Mouse (Mus musculus) gastrocnemius, postnatal 10 days (tissue): ENCODE results near the gene Kcnj10. TPM values are rescaled to one million over a fixed set of nuclear protein-coding genes. Genes with fewer than 3 reads are reported as not detected.

ENCODE experiments used
- DNase-seq: peaks from one replicate; pipeline ENCODE4 v3.0.0; 2021; ENCODE audit warnings: mixed read lengths
- total RNA-seq, 2 experiments: library from RNA; stranded (reverse); gene quantifications; 2 replicates each; pipeline ENCODE4 v1.2.3; 2021

Gene Kcnj10
- total RNA-seq, 2 experiments from 2014 or later = 0.87 to 1.2 TPM

DNA sequence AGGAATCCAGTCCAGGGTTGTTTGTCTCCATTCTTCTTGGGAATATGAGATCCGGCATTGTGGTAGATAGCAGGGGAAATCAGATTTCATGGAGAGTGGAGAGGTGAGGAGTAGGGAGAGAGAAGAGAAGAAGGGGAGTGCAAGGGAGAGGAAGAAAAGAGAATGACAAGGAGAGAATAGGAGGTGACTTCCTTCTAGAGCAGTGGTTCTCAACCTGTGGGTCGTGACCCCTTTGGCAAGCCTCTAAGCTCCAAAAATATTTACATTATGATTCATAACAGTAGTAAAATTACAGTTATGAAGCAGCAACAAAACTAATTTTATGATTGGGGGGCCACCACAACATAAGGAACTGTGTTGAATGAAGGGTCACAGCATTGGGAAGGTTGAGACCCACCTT, 8.1 kb upstream of the Kcnj10 start:
- DNase-seq = no peak

DNA sequence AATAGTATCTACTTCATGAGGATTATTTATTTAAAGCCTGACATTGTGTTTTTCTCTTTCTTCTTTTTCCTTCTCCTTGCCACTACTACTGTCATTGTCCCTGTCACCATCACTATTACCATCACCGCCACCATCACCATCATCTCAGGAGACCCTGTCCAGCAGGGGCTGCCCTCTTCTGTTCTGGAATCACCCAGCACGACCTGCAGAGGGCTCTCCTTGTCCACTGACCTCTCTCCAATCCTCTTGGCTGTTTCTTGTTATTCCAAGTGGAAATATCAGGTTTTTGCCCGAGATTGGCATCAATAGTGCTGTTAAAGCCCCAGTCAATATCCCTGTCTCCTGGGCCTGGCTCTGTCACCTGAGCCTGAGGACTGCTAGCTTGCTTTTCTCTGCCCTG, 7.5 kb upstream of the Kcnj10 start:
- DNase-seq = no peak

DNA sequence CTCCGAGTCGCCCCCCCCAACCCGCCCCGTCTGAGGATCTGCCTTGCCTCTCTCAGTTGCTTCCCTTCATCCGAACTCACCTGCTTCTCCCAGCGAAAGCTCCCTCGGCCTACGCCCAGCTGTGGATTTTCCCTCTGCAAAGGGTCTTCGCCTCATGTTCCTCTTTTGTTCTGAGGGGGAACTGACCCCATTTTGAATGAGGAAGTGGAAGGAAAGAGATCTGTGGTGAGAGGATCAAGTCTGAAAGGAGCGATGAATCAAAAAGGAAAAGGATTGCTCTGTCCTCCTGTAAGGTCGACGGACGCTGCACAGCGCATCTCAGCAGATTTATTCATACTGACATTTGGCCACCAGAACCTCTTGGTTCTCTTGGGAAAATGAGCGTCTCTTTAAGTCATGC, 5.2 kb upstream of the Kcnj10 start:
- no peak for DNase-seq

DNA sequence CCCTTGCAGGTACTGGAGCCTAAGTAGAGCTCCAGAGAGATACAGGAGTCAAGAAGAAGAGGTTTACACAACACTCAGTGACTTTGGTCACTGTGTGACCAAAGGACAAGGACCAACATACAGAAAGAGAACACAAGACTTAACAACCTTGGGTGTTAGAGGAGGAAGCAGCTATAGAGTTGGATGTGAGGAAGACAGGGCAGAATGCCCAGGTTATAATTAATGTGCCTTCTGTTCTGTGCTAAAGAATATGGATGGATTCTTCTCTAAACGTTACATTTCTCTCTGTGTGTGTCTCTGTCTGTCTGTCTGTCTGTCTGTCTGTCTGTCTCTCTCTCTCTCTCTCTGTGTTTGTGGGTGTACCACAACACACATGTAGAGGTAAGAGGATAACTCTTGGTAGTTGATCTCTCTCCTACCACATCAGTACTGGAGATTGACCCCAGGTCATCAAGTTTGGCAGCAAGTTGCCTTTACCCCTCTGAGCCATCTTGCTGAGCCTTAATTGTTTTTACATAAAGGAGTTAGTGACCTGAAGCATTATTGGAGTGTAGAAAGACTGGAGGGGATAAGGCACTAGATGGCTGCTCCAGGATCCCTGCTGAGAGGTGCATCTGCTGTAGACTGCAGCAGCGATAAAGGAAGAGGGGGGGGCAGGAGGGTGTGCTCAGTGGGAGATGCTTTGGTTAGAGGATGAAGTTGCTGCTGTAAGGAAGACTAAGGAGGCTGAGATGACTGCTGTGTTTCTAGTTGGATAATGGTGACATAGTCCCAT, 3.4 kb upstream of the Kcnj10 start:
- no peak for DNase-seq

DNA sequence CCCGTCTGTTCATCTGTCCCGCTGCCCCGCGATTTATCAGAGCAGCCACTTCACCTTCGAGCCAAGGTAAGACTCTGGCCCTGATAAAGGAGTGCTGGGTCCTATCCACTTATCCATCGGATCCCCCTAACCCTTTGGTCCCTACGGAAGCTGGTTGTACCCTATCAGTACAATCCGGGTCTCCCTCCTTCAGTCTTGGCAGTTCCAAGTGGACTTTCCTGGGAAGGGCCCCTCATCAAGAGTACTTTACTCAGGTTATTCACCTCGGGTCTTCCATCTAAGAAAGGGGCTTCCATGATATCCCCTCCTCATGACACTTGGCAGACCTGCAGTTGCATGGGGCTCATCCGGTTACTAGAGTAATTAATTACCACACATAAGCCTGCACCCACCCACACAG, 376 bp downstream of the Kcnj10 start:
- no peak for DNase-seq

DNA sequence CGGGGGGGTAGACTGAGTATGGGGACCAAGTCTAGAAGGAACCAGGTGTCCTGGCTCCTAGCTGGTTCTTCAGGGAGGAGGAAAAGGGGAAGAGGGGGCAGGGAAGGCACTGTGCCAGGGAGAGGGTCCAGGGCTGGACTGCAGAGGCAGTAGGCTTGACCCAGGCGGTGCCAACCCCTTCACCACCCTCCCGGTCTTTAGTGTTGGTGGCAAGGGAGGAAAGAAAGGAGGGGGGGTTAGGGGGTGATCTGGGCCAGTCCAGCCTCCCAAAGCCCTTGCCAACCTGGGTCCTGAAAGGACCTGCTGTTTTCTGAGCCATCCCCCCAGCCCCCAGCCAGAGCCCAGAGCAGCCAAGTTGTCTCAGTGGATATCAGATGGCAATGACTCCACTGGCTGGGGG, 1.7 kb downstream of the Kcnj10 start:
- no peak for DNase-seq

DNA sequence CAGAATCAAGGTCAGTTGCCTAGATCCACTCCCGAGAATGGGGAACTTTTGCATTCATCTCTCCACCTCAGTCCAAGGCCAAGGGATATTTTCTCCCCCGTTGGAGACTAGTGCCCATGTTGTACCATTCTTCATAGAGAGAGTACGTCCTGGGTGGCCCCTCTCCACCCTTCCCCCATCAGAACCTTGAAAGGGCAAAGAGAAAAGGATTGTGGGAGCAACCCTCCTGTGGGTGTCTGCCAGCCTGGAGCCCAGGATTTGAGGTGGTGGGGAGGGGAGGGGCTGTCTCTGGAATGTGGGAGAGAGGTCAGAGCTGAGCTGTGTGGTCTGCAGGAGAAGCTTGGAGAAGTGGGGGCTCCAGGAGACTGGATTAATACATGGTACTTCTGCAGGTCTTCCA, 2.9 kb downstream of the Kcnj10 start:
- no peak for DNase-seq

DNA sequence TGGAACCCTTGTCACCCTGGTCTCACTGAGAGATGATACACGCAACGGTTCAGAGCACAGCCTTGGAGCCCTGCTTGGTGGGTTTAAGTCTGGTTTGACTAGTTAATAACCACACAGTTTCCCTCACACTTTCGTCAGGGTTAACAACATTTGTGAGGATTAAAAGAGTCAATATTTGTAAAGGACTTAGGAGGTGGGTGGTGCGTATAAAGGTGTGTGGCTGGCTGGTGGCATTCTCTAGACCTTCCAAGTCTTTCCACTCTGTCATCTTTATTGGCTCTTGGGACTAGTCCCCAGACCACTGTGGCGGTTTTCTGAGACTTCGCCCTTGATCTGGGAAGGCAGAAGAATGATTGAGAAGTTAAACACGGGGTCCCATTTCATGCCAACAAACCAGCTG, 3.8 kb downstream of the Kcnj10 start:
- DNase-seq = no peak

DNA sequence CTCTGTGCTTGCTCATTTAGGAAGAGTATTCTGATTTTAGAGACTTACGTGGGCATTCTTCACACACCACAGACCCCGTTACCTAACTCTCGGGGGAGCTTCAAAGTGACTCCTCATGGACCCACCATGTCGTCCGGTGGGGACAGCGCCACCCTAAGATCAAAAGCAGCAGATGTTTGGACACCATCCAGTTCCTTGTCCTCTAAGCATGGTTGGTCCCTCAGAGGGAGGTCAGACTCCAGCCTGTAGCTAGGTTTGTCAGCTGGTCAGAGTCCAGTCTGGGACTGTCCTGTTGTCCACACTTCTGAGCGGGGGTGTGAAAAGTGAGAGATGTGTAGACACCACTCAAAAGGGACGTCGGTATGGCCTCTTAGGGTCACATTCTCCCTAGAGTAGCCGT, 5.7 kb downstream of the Kcnj10 start:
- no peak for DNase-seq

DNA sequence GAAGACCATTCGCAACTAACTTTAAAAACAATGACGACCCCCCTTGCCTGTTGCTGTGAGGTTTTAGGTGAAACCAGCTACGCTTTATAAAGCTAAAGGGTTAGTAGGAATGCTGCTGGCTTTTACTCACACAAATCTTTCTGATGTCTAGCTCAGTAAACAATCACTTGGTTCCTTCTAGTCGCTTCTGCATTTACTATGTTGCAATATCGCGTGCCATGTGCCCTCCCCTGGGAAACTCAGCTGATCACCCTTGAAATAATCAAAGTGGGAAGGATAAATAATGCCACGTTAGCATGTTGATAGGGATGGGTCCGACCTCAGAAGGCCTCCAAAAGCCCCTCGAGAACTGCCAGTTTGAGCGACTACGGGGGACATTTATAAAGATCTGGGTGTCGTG, 6.4 kb downstream of the Kcnj10 start:
- DNase-seq = no peak

DNA sequence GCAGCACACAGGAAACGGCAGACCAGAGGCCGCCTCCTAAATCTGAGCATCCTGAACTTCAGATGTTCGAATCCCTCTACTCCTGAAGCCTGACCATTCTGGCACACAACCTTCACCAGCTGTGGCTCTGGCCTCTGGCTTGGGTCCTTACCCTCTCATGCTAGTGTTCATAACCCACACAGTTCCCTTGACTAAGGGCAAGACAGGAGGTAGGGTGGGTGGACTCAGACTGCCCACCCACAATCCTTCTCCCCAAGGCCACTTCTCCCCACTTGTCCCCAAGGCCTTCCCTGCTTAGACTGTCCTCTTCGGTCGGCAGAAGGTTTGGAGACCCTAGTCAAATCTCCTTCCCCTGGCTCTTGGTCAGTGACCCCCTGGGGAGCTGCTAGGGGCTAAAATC, 8.5 kb downstream of the Kcnj10 start:
- DNase-seq = no peak

DNA sequence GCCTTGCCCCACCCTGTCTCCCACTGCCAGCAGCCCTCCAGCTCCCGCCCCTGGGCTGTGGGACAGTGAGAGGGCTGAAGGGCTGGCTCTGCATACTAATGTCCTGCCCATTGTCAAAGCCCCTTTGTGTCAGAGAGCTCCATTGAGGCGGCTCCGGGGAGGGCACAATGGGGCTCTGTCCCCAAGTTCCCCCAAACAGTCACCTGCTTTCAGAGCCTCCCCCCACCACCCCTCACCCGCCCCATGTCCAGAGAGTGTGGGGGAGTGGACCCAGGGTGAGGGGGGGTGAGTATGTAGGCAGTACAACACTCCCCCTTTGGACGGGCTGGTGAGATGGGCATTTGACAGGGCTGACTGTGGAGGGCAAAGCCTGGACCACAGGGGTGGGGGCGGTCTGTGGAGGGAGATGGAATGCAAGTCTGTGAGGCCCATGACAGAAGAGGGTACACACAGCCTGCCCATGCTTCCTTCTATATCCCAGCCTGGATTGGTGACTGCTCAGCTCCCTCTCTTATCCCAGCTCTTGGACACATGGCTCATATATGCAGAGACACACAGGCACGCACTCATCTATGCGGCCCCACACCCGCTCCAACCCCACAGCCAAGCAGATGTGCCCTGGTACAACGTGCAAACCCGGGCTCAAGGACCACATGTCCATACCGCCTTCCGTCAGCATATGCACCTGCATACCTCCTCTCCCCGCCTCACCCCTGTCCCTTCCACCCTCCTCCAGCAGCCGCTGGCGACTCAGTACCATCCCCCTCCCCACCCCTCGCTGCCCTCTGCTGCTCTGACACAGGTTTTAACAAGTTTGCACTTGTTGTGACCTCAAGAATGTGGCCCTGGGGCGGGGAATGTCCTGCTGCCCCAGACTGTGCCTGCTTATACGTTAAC, 9.2 kb downstream of the Kcnj10 start:
- DNase-seq = no peak

DNA sequence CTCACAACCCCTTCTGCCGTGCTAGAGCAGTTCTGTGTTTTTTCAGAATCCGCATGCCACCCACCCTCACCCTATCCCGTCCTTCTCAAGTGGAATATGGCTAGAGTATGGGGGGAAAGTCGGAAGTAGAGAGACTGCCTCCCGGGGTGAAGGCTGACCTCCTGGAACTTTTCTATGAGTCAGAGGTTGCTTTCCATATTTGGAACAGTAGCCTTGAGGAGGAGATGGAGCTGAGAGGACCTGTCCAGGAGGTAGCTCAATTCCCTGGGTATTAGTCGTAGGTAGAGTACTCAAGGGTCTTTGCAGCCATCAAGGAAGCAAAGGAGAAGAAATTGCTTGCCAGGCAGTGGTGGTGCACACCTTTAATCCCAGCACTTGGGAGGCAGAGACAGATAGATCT, 11.0 kb downstream of the Kcnj10 start:
- DNase-seq = no peak

DNA sequence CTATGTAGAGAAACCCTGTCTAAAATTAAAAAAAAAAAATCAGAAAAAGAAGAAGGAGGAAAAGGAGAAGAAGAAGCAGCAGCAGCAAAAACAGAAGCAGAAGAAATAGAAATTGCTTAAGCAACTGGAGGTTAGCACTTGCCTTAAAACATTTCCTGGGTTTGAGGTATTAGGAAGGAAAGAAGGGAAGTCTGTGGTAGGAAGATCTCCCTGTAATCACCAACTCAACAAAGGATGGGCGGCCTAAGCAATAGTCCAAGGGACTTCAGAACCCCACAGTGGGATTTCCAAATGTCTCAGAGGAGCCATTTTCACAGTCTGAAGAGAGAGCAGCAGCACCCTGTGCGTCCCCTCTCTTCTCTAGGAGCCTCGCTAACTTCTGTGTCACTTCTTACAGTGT, 11.4 kb downstream of the Kcnj10 start:
- no peak for DNase-seq

DNA sequence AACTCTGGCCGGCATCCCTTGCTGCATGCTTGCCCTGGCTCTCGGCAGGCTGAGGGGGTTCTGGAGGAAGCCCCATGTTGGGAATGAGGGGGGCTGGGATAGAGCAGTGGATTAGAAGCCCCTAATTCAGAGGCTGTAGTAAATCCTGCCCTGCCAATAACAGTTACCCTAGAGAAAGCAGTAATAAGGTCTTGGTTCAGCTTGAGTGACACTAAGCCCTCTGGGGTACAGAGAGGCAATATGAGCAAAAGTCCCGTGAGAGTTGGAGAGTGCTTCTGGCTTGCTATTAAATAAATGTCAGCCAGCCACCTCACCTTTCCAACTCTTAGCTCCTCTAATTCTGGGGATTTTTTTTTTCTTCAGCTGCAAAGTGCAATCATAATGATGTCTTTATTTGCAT, 14.3 kb downstream of the Kcnj10 start:
- DNase-seq = no peak

DNA sequence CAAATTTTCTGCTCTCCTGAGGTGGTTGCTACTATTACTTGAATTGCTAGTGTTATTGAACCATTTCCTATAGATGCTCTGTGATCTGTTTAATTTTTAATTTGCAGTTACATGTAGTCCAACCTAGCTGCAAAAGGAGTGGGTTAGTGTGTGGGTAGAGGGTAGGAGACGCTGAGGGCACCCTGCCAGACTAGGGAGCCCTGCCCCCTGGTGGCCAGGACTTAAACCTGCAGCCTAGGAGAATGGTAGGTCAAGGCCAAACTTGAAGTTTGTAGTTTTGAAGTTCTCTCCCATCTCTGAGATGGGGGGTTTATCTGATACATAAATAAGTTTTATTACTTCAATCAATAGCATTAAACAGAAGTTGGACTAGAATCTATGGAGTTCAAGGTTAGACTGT, 16.5 kb downstream of the Kcnj10 start:
- DNase-seq = peak; percentile 73

DNA sequence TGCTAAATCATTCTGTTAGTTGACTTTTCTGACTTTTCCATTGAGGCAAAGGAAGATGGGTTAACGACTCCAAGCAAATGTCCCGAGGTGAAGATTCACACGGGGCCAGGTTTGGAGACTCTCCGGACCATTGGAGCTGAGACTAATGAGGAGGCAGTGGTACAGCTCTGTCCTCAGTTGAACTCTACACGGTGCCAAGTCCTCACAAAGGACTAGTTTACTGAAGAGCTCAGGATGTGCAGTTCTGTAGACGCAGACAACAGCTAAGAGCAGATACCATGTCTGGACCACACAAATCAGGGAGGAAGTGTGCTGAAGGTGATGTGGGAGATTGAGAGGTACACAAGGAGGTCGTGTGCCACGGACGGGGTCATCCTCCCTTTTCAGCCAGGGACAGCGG, 17.3 kb downstream of the Kcnj10 start:
- no peak for DNase-seq

DNA sequence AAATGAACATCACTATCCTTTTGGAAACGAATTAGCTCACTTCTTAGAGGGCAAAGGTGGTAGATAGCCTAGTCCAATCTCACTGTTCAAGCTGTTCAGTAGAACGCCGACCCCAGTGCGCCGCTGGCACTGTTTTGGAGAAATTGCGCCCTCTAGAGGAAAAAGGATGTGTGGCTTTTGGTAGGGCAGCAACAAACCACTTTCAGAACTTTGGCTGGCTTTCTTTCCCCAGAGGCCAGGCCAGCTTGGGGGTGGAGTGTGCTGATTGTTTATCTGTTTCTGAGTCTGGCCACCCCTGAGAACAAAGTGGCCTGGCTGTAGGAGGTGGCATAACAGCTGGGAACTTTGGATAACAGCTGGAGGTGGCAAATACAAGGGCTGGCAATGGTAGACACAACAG, 23.7 kb downstream of the Kcnj10 start:
- peak; percentile 34 for DNase-seq

DNA sequence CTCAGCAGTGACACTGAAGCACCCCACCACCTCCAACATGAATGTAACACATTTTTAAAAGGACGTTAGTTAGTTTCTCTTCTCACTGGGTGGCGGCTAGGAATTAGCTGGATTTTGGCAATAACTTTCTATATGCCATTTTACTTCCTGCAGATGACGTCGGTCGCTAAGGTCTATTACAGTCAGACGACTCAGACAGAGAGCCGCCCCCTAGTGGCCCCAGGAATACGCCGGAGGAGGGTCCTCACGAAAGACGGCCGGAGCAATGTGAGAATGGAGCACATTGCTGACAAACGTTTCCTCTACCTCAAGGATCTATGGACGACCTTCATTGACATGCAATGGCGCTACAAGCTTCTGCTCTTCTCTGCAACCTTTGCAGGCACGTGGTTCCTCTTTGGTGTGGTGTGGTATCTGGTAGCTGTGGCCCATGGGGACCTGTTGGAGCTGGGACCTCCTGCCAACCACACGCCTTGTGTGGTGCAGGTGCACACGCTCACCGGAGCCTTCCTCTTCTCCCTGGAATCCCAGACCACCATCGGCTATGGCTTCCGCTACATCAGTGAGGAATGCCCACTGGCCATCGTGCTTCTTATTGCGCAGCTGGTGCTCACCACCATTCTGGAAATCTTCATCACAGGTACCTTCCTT, 27.9 kb downstream of the Kcnj10 start:
- DNase-seq = peak; percentile 43

DNA sequence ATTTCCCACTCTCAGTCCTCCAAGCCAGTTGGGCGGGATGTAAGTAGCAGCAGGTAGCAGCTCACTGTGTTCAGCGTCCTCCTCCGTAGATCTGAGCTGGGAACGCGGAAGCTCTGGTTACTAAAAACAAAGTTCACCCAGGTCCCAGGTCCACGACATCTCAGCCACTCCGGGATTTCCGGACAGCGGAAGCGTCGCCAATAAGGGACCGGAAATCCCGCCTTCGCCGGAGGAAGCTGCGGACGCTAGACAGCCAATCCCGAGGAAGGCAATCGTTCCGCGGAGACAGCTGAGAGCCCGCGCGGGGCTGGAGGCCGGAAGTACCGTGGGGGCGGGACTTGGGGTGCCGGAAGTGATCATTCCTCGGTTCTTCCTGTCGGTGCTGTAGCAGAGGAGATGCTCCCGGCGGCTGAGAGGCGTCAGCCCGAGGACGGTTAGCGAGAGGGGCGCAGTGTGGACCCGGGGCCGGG, 35.2 kb downstream of the Kcnj10 start, which contains the start of gene Pigm:
Pigm (plus strand) TSS at position 349 of the 470 bp plus-strand sequence.
- peak; percentile 97 for DNase-seq

DNA sequence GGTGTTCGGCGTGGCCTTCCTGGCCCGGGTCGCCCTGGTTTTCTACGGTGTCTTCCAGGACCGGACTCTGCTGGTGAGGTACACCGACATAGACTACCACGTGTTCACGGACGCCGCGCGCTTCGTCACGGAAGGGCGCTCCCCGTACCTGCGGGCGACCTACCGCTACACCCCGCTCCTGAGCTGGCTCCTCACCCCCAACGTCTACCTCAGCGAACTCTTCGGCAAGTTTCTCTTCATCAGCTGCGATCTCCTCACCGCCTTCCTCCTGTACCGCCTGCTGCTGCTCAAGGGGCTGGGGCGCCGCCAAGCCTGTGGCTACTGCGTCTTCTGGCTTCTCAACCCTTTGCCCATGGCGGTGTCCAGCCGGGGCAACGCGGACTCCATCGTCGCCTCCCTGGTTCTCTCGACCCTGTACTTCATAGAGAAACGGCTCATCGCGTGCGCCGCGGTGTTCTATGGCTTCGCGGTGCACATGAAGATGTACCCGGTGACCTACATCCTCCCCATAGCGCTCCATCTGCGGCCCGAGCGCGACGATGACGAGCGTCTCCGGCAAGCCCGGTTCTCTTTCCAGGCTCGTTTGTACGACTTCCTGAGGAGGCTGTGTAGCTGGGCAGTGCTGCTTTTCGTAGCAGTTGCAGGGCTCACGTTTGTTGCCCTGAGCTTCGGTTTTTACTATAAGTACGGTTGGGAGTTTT, 35.9 kb downstream of the Kcnj10 start:
- no peak for DNase-seq

DNA sequence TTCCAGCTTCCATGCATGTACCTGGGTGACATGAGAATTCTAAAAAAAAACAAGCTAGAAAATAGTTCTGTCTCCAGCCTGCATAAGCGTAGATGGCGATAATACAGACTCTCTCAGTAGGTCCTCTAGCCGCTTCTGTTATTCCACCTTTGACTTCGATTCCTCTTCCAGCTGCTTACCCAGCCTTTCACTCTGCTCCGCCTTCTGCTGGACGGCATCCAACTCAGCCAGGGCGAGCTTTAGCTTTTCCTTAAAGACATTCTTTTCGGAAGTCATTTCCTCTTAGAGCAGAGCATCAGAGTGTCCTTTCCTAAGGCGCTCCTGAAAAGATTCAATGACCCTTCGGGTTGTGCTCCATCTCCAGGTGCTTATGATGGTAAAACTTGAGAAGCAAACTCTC, 39.1 kb downstream of the Kcnj10 start:
- DNase-seq = no peak
